In the genomic region with DNA sequence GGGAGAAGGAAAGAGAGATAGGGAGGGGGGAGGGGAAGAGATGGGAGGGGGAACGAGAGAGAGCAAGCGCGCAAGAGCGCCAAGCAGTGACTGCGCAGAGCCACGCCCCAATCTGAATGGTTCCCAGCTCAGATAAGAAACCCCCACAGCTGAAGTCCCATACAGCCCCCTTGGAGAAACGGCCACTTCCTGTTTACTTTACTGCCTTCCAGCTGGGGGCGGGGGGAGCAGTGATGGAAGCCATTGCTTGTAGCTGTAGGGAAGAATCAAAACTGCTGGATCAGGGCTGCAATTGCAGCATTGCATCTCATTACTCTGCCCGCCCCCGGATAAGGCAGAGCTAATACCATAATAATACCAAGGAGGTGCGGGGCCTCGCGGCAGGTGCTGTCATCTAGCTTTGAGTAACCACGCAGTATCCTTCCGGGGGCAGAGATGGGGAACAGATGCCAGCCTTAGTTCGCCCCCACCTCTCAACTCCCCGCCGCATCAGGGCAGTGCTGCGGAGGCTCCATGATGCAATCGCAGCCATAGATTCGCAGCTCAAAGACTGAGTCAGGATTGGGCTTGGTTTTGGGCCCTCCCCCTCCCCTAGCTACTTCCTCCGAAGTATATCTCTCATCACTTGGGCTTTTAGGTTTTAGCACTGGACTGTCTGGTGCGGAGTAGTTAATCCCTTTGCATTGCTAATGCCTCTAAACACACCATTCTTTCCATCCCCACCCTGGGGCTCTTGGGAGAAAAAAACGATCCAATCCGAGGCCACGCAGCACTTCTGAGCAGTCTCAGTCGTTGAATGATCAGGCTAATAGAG, we compare ENCODE assay signal across 8 mouse cellular contexts.
DNase-seq lines count a peak whose midpoint lies in the region; ATAC-seq and TF ChIP-seq lines count a peak whose summit lies in the region.

No protein-coding gene starts in this region.

- peak overlapping the region; percentile 50 for H3K4me3 ChIP-seq in erythroblast, embryonic 14.5 days (replicated peaks)
- peak overlapping the region; percentile 23 for H3K4me3 ChIP-seq in embryonic facial prominence, embryonic 11.5 days (ENCODE audit: low read depth, low read length)
- H3K4me3 ChIP-seq in limb, embryonic 14.5 days (replicated peaks; ENCODE audit: low read length): peak overlapping the region; percentile 39
- peak overlapping the region; percentile 41 for H3K4me3 ChIP-seq in midbrain, embryonic 16.5 days (ENCODE audit: low read depth, low read length)
- peak overlapping the region; percentile 80 for H3K4me3 ChIP-seq in spleen, adult 2 months (ENCODE audit: extremely low read depth, insufficient read depth, insufficient read length)

- H3K36me3 ChIP-seq in erythroblast, embryonic 14.5 days (ENCODE audit: control insufficient read depth): no peaks in the 10 kb centered on the region
- H3K36me3 ChIP-seq in embryonic facial prominence, embryonic 11.5 days (replicated peaks; ENCODE audit: control insufficient read depth, insufficient read depth, low read depth, low read length): no peaks in the 10 kb centered on the region
- no peaks in the 10 kb centered on the region for H3K36me3 ChIP-seq in limb, embryonic 14.5 days (ENCODE audit: control insufficient read depth, insufficient read depth, low read length)
- H3K36me3 ChIP-seq in midbrain, embryonic 16.5 days (ENCODE audit: control insufficient read depth, insufficient read depth, low read length): no peaks in the 10 kb centered on the region
- no peaks in the 10 kb centered on the region for H3K36me3 ChIP-seq in spleen, adult 2 months (ENCODE audit: control insufficient read depth, insufficient read depth, low read length)

- no peak for TF ChIP-seq POLR2A in limb, embryonic 14.5 days (IDR thresholded peaks at IDR 0.05; ENCODE audit: borderline replicate concordance, extremely low read depth, insufficient read depth, insufficient read length)
- no peak for TF ChIP-seq POLR2A in spleen, adult 2 months (IDR thresholded peaks at IDR 0.05; ENCODE audit: low read depth, low read length)

- peak overlapping the region; percentile 79 for H3K27ac ChIP-seq in embryonic facial prominence, embryonic 11.5 days (replicated peaks; ENCODE audit: low read depth, low read length)
- H3K27ac ChIP-seq in limb, embryonic 14.5 days (replicated peaks; ENCODE audit: low read depth, low read length): peak overlapping the region; percentile 89
- peak overlapping the region; percentile 96 for H3K27ac ChIP-seq in midbrain, embryonic 16.5 days (ENCODE audit: low read length)
- H3K27ac ChIP-seq in spleen, adult 2 months (ENCODE audit: insufficient read depth, low read length): peak overlapping the region; percentile 93

- H3K27me3 ChIP-seq in erythroblast, embryonic 14.5 days (ENCODE audit: control insufficient read depth): peaks cover 32% of the 10 kb centered on the region
- no peaks in the 10 kb centered on the region for H3K27me3 ChIP-seq in embryonic facial prominence, embryonic 11.5 days (ENCODE audit: control insufficient read depth, insufficient read depth, low read length)
- no peaks in the 10 kb centered on the region for H3K27me3 ChIP-seq in limb, embryonic 14.5 days (ENCODE audit: control insufficient read depth, insufficient read depth, low read length)
- H3K27me3 ChIP-seq in midbrain, embryonic 16.5 days (ENCODE audit: control insufficient read depth, insufficient read depth, low read depth, low read length): no peaks in the 10 kb centered on the region
- no peaks in the 10 kb centered on the region for H3K27me3 ChIP-seq in spleen, adult 2 months (ENCODE audit: control insufficient read depth, insufficient read depth, low read length)

- no peaks in the 10 kb centered on the region for H3K9me3 ChIP-seq in erythroblast, embryonic 14.5 days (ENCODE audit: control insufficient read depth, low read length)
- no peaks in the 10 kb centered on the region for H3K9me3 ChIP-seq in embryonic facial prominence, embryonic 11.5 days (replicated peaks; ENCODE audit: control insufficient read depth, low read length)
- no peaks in the 10 kb centered on the region for H3K9me3 ChIP-seq in limb, embryonic 14.5 days (ENCODE audit: control insufficient read depth, low read length)
- H3K9me3 ChIP-seq in midbrain, embryonic 16.5 days (replicated peaks; ENCODE audit: control insufficient read depth, low read length, poor library complexity, severe bottlenecking): no peaks in the 10 kb centered on the region

- ATAC-seq in erythroblast, adult 5-6 weeks (replicated peaks; ENCODE audit: low FRiP score, poor library complexity, severe bottlenecking): no peak
- peak; percentile 88 for ATAC-seq in embryonic facial prominence, embryonic 11.5 days (replicated peaks; ENCODE audit: insufficient number of reproducible peaks, low FRiP score, low TSS enrichment, low read depth)
- peak; percentile 90 for ATAC-seq in limb, embryonic 14.5 days (ENCODE audit: low FRiP score, low read depth)
- peak; percentile 94 for ATAC-seq in midbrain, embryonic 16.5 days

- peak overlapping the region; percentile 50 for H3K9ac ChIP-seq in embryonic facial prominence, embryonic 11.5 days (replicated peaks; ENCODE audit: low read length)
- H3K9ac ChIP-seq in limb, embryonic 14.5 days (ENCODE audit: low read depth, low read length, severe bottlenecking): peak overlapping the region; percentile 49
- H3K9ac ChIP-seq in midbrain, embryonic 16.5 days (ENCODE audit: low read depth, low read length): peak overlapping the region; percentile 63

- no peak for TF ChIP-seq CTCF in spleen, adult 2 months (IDR thresholded peaks at IDR 0.05; ENCODE audit: extremely low read depth, insufficient read depth, insufficient read length, insufficient replicate concordance)

- peak; percentile 84 for DNase-seq in embryonic facial prominence, embryonic 11.5 days (ENCODE audit: low spot score)
- DNase-seq in heart, adult 8-10 months (ENCODE audit: low spot score): peak; percentile 65
- DNase-seq in kidney, adult 9 months: peak; percentile 49
- DNase-seq in limb, embryonic 14.5 days (ENCODE audit: low spot score): peak; percentile 89
- DNase-seq in spleen, adult 2 months (ENCODE audit: low read depth in 1 of 2, low spot score in 2 of 2): peak; percentile 39

- peaks cover 8% of the 10 kb centered on the region for H3K4me1 ChIP-seq in erythroblast, embryonic 14.5 days (ENCODE audit: control insufficient read depth)
- H3K4me1 ChIP-seq in embryonic facial prominence, embryonic 11.5 days (ENCODE audit: control insufficient read depth, insufficient read depth, low read length): no peaks in the 10 kb centered on the region
- peaks cover 6% of the 10 kb centered on the region for H3K4me1 ChIP-seq in limb, embryonic 14.5 days (ENCODE audit: control insufficient read depth, insufficient read depth, low read length)
- peaks cover 13% of the 10 kb centered on the region for H3K4me1 ChIP-seq in midbrain, embryonic 16.5 days (ENCODE audit: control insufficient read depth, insufficient read depth, low read length)
- H3K4me1 ChIP-seq in spleen, adult 2 months (ENCODE audit: control insufficient read depth, insufficient read depth, insufficient read length): peaks cover 5% of the 10 kb centered on the region; the same call in 1 of the 2 replicates

- peak overlapping the region; percentile 46 for H3K4me2 ChIP-seq in embryonic facial prominence, embryonic 11.5 days (ENCODE audit: low read depth, low read length)
- peak overlapping the region; percentile 51 for H3K4me2 ChIP-seq in limb, embryonic 14.5 days (replicated peaks; ENCODE audit: low read depth, low read length, severe bottlenecking)
- peak overlapping the region; percentile 51 for H3K4me2 ChIP-seq in midbrain, embryonic 16.5 days (ENCODE audit: low read length)

- 5% methylated on average over 27 of the region's 27 CpGs for WGBS in embryonic facial prominence, embryonic 11.5 days
- 7% methylated on average over 23 of the region's 27 CpGs for whole genome bisulfite sequencing in limb, embryonic 14.5 days
- 5% methylated on average over 27 of the region's 27 CpGs for WGBS in midbrain, embryonic 16.5 days
- 10% methylated on average over 27 of the region's 27 CpGs for WGBS in spleen, adult 2 months

Comparison
In these comparisons a context has a peak if more than half of its experiments do, and no peak if none do; other contexts are left out.
1. H3K4me3 ChIP-seq: peak in every context shown above with its lines; median percentile 80 in spleen, adult 2 months; 50 in erythroblast, embryonic 14.5 days; 41 in midbrain, embryonic 16.5 days; 39 in limb, embryonic 14.5 days; 23 in embryonic facial prominence, embryonic 11.5 days.
2. DNase-seq: peak in every context shown above with its lines; median percentile 89 in limb, embryonic 14.5 days; 84 in embryonic facial prominence, embryonic 11.5 days; 65 in heart, adult 8-10 months; 49 in kidney, adult 9 months; 39 in spleen, adult 2 months.